Mouse (Mus musculus): ENCODE measurements at regions not wholly inside any gene's neighbourhood (a gene's known extent, or its start where the extent isn't known, plus 50 kb on each side); places are given as distances from the start of the nearest gene placed in this dataset.
"Not testable (repeated sequence)": the region's sequence is repeated elsewhere in the genome, so short reads cannot be mapped to it uniquely, and the experiment has no call there.

GRCm38 (mm10) chr1:107677404-107677803 lies 87.6 kb downstream of the Serpinb8 start:
- no peak for DNase-seq (ENCODE audit: low read depth)

- DNase-seq (ENCODE audit: low read depth): no peak
Measured at GRCm38 (mm10) chr1:107696858-107697257, 107.1 kb downstream of the Serpinb8 start.

GRCm38 (mm10) chr1:107706108-107706548 lies 116.3 kb downstream of the Serpinb8 start:
- no peak for DNase-seq (ENCODE audit: low read depth)

- DNase-seq (ENCODE audit: low read depth): no peak
Measured at GRCm38 (mm10) chr1:107708601-107709000, 118.8 kb downstream of the Serpinb8 start.

- no peak for DNase-seq (ENCODE audit: low read depth)
Measured at GRCm38 (mm10) chr1:107714869-107715268, 125.1 kb downstream of the Serpinb8 start.

- no peak for DNase-seq (ENCODE audit: low read depth)
Measured at GRCm38 (mm10) chr1:107719304-107719703, 129.5 kb downstream of the Serpinb8 start.

GRCm38 (mm10) chr1:107728113-107728839 lies 138.5 kb downstream of the Serpinb8 start:
- DNase-seq (ENCODE audit: low read depth): no peak

GRCm38 (mm10) chr1:107765307-107765706 lies 175.5 kb downstream of the Serpinb8 start:
- DNase-seq (ENCODE audit: low read depth): no peak

GRCm38 (mm10) chr1:107767198-107767947 lies 177.6 kb downstream of the Serpinb8 start:
- DNase-seq (ENCODE audit: low read depth): no peak

GRCm38 (mm10) chr1:107772967-107773366 lies 183.2 kb downstream of the Serpinb8 start:
- no peak for DNase-seq (ENCODE audit: low read depth)

GRCm38 (mm10) chr1:107783079-107783478 lies 193.3 kb downstream of the Serpinb8 start:
- no peak for DNase-seq (ENCODE audit: low read depth)

GRCm38 (mm10) chr1:107805823-107806222 lies 216.0 kb downstream of the Serpinb8 start:
- no peak for DNase-seq (ENCODE audit: low read depth)

- not testable (repeated sequence) for DNase-seq (ENCODE audit: low read depth)
Measured at GRCm38 (mm10) chr1:107807367-107807766, 217.6 kb downstream of the Serpinb8 start.

GRCm38 (mm10) chr1:107811136-107811535 lies 221.3 kb downstream of the Serpinb8 start:
- no peak for DNase-seq (ENCODE audit: low read depth)

GRCm38 (mm10) chr1:107811859-107812258 lies 222.1 kb downstream of the Serpinb8 start:
- no peak for DNase-seq (ENCODE audit: low read depth)

GRCm38 (mm10) chr1:107837877-107838276 lies 248.1 kb downstream of the Serpinb8 start:
- DNase-seq (ENCODE audit: low read depth): peak; percentile 37

- no peak for DNase-seq (ENCODE audit: low read depth)
Measured at GRCm38 (mm10) chr1:107852386-107852785, 262.6 kb downstream of the Serpinb8 start.

- DNase-seq (ENCODE audit: low read depth): no peak
Measured at GRCm38 (mm10) chr1:107853001-107853400, 263.2 kb downstream of the Serpinb8 start.

GRCm38 (mm10) chr1:107897743-107898437 lies 308.1 kb downstream of the Serpinb8 start:
- no peak for DNase-seq (ENCODE audit: low read depth)

- DNase-seq (ENCODE audit: low read depth): no peak
Measured at GRCm38 (mm10) chr1:107899261-107899660, 309.5 kb downstream of the Serpinb8 start.

- no peak for DNase-seq (ENCODE audit: low read depth)
Measured at GRCm38 (mm10) chr1:107900449-107900848, 310.6 kb downstream of the Serpinb8 start.

- no peak for DNase-seq (ENCODE audit: low read depth)
Measured at GRCm38 (mm10) chr1:107900913-107901312, 311.1 kb downstream of the Serpinb8 start.

Data from gonadal fat pad, adult 2 months (tissue).